Mouse (Mus musculus) midbrain, embryonic 15.5 days (tissue): Measurements from ENCODE around the gene Zbtb20. TPM values are rescaled to one million over a fixed set of nuclear protein-coding genes. Genes with fewer than 3 reads are reported as not detected.

Source experiments
- ATAC-seq: fragments of 200-750 bp; cut with Nextera tagmentation; replicated peaks from 2 replicates; pipeline ENCODE4 v1.8.0; 2017; ENCODE audit warnings: moderate TSS enrichment
- H3K27ac ChIP-seq: fragments of 300-500 bp; sonication (generic); 2 replicates; pipeline ENCODE4 v1.5.1; 2015; ENCODE audit warnings: mild to moderate bottlenecking, inconsistent platforms
- H3K27me3 ChIP-seq: fragments of 300-500 bp; sonication (generic); replicated peaks from 2 replicates; pipeline ENCODE4 v1.6.1; 2015; ENCODE audit warnings: inconsistent platforms
- H3K36me3 ChIP-seq: fragments of 300-500 bp; sonication (generic); replicated peaks from 2 replicates; pipeline ENCODE4 v1.6.1; 2015; ENCODE audit warnings: inconsistent platforms
- H3K4me1 ChIP-seq: fragments of 300-500 bp; sonication (generic); 2 replicates; pipeline ENCODE4 v1.6.1; 2015; ENCODE audit warnings: inconsistent platforms
- H3K4me2 ChIP-seq: fragments of 300-500 bp; sonication (generic); 2 replicates; pipeline ENCODE4 v1.6.1; 2015; ENCODE audit warnings: inconsistent platforms, mild to moderate bottlenecking, moderate library complexity
- H3K4me3 ChIP-seq: fragments of 300-500 bp; sonication (generic); 2 replicates; pipeline ENCODE4 v1.5.1; 2015; ENCODE audit warnings: mild to moderate bottlenecking, inconsistent platforms
- H3K9ac ChIP-seq: fragments of 300-500 bp; sonication (generic); 2 replicates; pipeline ENCODE4 v1.6.1; 2015; ENCODE audit warnings: mild to moderate bottlenecking, inconsistent platforms
- H3K9me3 ChIP-seq: fragments of 300-500 bp; sonication (generic); 2 replicates; pipeline ENCODE4 v1.6.1; 2016; ENCODE audit warnings: inconsistent platforms
- WGBS: fragments of 180-500 bp; shearing (Covaris S2); methylation state at CpG from one replicate; pipeline ENCODE4 v1.1.7; 2015; ENCODE audit warnings: mixed read lengths; 5-methylcytosine and 5-hydroxymethylcytosine counted together
- polyA plus RNA-seq: library from polyadenylated mRNA; unstranded; fragments of >200 nt; fragmentation: Nextera tagmentation; extraction: Ambion mirVana; gene quantifications from 2 replicates; pipeline ENCODE4 v1.2.1, GENCODE M21; 2015

Gene Zbtb20
- polyA plus RNA-seq, 1 experiment from 2014 or later, result 76.5 TPM

- no peaks in the 10 kb centered on the region for H3K9me3 ChIP-seq
- no peaks in the 10 kb centered on the region; the same call in 1 of the 2 replicates for H3K4me1 ChIP-seq
- no peaks in the 10 kb centered on the region for H3K27me3 ChIP-seq
- no peak overlapping the region for H3K9ac ChIP-seq
- H3K4me3 ChIP-seq, result no peak overlapping the region
- peak overlapping the region; percentile 44; the same call in 1 of the 2 replicates for H3K27ac ChIP-seq
- no peak; the same call in 1 of the 2 replicates for ATAC-seq
- no peak overlapping the region for H3K4me2 ChIP-seq
- H3K36me3 ChIP-seq, result no peaks in the 10 kb centered on the region
- 35% methylated on average over 1 of the region's 1 CpGs for WGBS
Measured at GRCm38 (mm10) chr16:43286783-43287383, 411.2 kb downstream of the Zbtb20 start.

- Histone ChIP-seq H3K9me3 (no peaks in the 10 kb centered on the region), H3K27me3 (no peaks in the 10 kb centered on the region), H3K4me3 (no peak overlapping the region), H3K9ac (no peak overlapping the region), H3K27ac (no peak overlapping the region), H3K36me3 (no peaks in the 10 kb centered on the region), H3K4me2 (no peak overlapping the region), H3K4me1 (no peaks in the 10 kb centered on the region; the same call in 1 of the 2 replicates)
- no peak for ATAC-seq
- 80% methylated on average over 3 of the region's 3 CpGs for WGBS
Measured at GRCm38 (mm10) chr16:43291423-43291822, 415.7 kb downstream of the Zbtb20 start.

GRCm38 (mm10) chr16:43297953-43298596, 422.4 kb downstream of the Zbtb20 start:
- ATAC-seq, result no peak
- Histone ChIP-seq H3K27ac (no peak overlapping the region), H3K9ac (no peak overlapping the region), H3K9me3 (no peaks in the 10 kb centered on the region), H3K4me2 (no peak overlapping the region), H3K4me1 (no peaks in the 10 kb centered on the region), H3K27me3 (no peaks in the 10 kb centered on the region), H3K4me3 (no peak overlapping the region), H3K36me3 (no peaks in the 10 kb centered on the region)
- WGBS, result 40% methylated on average over 5 of the region's 5 CpGs

DNA sequence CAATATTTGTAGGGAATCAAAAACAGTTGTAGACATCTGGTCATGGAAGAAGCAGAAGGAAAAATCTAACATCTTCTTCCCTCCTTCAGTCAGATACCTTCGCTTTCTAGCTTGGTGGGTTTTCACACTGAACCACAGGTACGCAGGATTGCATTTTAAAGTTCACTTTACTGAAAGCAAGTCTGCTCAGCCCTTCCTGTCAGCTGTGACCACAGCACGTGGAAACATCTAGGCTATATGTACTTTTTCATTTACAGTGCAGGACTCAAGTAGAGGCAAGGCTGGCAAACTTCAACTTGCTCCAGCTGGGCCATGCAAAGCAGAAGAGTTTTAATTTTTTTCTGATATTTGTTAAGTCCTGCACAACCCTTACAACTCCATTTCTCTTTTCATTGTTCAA, 424.7 kb downstream of the Zbtb20 start:
- Histone ChIP-seq H3K4me1 (no peaks in the 10 kb centered on the region), H3K9me3 (no peaks in the 10 kb centered on the region), H3K36me3 (no peaks in the 10 kb centered on the region), H3K4me3 (no peak overlapping the region), H3K9ac (no peak overlapping the region), H3K27me3 (no peaks in the 10 kb centered on the region), H3K27ac (no peak overlapping the region), H3K4me2 (no peak overlapping the region)
- WGBS, result 87% methylated on average over 3 of the region's 3 CpGs
- no peak for ATAC-seq

DNA sequence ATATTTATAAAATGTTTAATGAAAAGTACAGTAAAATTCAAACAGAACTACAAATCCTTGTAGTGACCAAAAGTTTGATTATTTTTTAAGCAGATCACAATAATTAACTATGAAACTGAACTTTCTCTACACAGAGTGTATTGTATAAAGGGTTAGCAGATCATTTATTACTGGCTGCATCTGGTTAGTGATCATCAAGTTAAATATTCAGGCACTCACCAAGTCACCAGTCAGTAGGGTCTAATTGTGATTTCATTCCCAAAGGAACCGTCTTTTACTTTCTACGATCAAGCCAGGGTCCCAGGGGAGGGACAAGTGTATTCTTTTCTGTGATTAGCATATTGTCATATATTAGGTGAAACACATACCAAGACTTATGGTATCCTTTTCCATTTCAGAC, 426.5 kb downstream of the Zbtb20 start:
- H3K4me2 ChIP-seq, result no peak overlapping the region
- no peaks in the 10 kb centered on the region for H3K9me3 ChIP-seq
- 54% methylated on average over 2 of the region's 2 CpGs for WGBS
- no peaks in the 10 kb centered on the region for H3K4me1 ChIP-seq
- no peak overlapping the region for H3K4me3 ChIP-seq
- ATAC-seq, result no peak
- no peak overlapping the region for H3K27ac ChIP-seq
- H3K9ac ChIP-seq, result no peak overlapping the region
- no peaks in the 10 kb centered on the region for H3K36me3 ChIP-seq
- H3K27me3 ChIP-seq, result no peaks in the 10 kb centered on the region

GRCm38 (mm10) chr16:43303245-43304197, 427.8 kb downstream of the Zbtb20 start:
- Histone ChIP-seq H3K36me3 (no peaks in the 10 kb centered on the region), H3K4me2 (no peak overlapping the region), H3K4me1 (no peaks in the 10 kb centered on the region), H3K4me3 (no peak overlapping the region), H3K9me3 (no peaks in the 10 kb centered on the region), H3K9ac (no peak overlapping the region), H3K27ac (no peak overlapping the region), H3K27me3 (no peaks in the 10 kb centered on the region)
- WGBS, result 83% methylated on average over 9 of the region's 9 CpGs
- no peak for ATAC-seq

DNA sequence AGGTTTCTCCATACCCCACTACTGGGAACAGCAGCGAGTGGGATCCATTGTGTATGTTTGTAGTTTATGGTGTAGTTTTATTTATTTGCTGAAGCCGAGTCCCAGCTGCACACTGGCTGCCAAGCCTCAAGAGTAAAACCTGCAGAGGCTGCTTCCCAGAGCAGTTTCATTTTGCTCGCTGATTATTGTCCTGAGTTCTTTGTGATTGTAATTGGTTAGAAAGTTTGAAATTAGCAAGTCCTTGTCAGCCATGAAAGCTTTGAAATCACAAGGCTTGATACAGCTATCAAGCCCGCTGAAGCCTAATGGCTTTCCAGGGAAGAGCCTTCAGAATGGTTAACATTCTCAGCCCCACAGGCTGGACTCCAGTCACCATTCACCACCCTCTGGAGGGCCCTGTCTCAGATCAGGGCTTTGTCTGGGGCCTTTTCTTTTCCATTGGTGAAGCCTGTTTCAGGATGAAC, 434.3 kb downstream of the Zbtb20 start:
- WGBS, result 9% methylated on average over 4 of the region's 4 CpGs
- Histone ChIP-seq H3K36me3 (no peaks in the 10 kb centered on the region), H3K9me3 (no peaks in the 10 kb centered on the region), H3K4me1 (peaks cover 12% of the 10 kb centered on the region), H3K4me3 (no peak overlapping the region), H3K4me2 (no peak overlapping the region), H3K27me3 (no peaks in the 10 kb centered on the region), H3K27ac (peak overlapping the region; percentile 41), H3K9ac (no peak overlapping the region)
- peak; percentile 65; the same call in 1 of the 2 replicates for ATAC-seq

DNA sequence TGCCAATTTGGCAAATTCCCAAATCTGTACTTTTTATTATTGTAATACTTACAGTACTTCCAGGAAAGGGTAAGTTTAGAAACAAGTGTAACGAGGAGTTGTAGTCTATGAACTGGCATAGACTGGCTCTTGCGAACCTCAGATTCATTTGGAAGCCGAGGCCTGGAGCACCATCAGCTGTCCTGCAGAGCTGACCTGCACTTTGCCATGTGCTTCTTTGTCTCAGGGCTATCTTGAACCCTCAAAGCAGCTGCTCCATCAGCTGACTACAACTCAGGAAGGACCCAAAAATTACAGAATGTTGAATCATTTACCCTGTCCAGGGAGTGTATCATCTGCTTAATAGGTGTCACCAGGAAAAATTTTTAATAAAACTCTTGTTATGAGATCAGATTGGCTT, 448.3 kb downstream of the Zbtb20 start:
- Histone ChIP-seq H3K36me3 (no peaks in the 10 kb centered on the region), H3K9ac (no peak overlapping the region), H3K4me3 (no peak overlapping the region), H3K9me3 (no peaks in the 10 kb centered on the region), H3K4me2 (no peak overlapping the region), H3K27ac (no peak overlapping the region), H3K27me3 (no peaks in the 10 kb centered on the region), H3K4me1 (no peaks in the 10 kb centered on the region)
- WGBS, result 83% methylated on average over 3 of the region's 3 CpGs
- no peak for ATAC-seq

- H3K27ac ChIP-seq, result no peak overlapping the region
- no peaks in the 10 kb centered on the region for H3K27me3 ChIP-seq
- no peak overlapping the region for H3K4me3 ChIP-seq
- no peak overlapping the region for H3K9ac ChIP-seq
- WGBS, result 89% methylated on average over 1 of the region's 1 CpGs
- no peak overlapping the region for H3K4me2 ChIP-seq
- no peak for ATAC-seq
- H3K4me1 ChIP-seq, result no peaks in the 10 kb centered on the region
- H3K9me3 ChIP-seq, result no peaks in the 10 kb centered on the region
- no peaks in the 10 kb centered on the region for H3K36me3 ChIP-seq
Measured at GRCm38 (mm10) chr16:43328221-43328620, 452.5 kb downstream of the Zbtb20 start.

DNA sequence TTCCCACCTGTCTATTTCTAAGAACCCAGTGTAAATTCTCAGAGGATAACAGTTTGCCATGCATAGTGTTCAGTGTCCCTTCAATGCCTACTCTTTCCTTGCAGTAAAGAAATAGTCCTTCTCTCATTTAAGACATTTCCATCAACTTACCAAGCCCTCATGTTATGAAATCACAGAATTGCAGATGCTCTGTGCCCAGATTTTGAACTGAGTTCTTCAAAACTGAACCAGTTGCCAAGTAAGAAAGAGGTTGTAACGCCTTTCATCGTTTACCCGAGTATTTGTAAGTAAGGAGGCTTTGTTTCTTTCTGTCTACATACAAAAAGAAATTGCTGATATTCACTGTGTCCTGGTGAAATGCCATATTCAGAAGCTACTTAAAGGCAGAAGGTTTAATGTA, 454.5 kb downstream of the Zbtb20 start:
- Histone ChIP-seq H3K4me3 (no peak overlapping the region), H3K9me3 (no peaks in the 10 kb centered on the region), H3K9ac (no peak overlapping the region), H3K27me3 (no peaks in the 10 kb centered on the region), H3K27ac (no peak overlapping the region), H3K4me2 (no peak overlapping the region), H3K4me1 (0 out of 2 replicates have a peak, but pooled peaks cover 3% of the 10 kb centered on the region), H3K36me3 (no peaks in the 10 kb centered on the region)
- 89% methylated on average over 3 of the region's 3 CpGs for WGBS
- ATAC-seq, result no peak

GRCm38 (mm10) chr16:43331440-43331839, 455.8 kb downstream of the Zbtb20 start:
- H3K4me3 ChIP-seq, result no peak overlapping the region
- no peaks in the 10 kb centered on the region for H3K27me3 ChIP-seq
- no peak overlapping the region for H3K9ac ChIP-seq
- 92% methylated on average over 3 of the region's 3 CpGs for WGBS
- 0 out of 2 replicates have a peak, but pooled peaks cover 3% of the 10 kb centered on the region for H3K4me1 ChIP-seq
- H3K9me3 ChIP-seq, result no peaks in the 10 kb centered on the region
- no peak for ATAC-seq
- no peak overlapping the region for H3K4me2 ChIP-seq
- no peaks in the 10 kb centered on the region for H3K36me3 ChIP-seq
- H3K27ac ChIP-seq, result no peak overlapping the region

DNA sequence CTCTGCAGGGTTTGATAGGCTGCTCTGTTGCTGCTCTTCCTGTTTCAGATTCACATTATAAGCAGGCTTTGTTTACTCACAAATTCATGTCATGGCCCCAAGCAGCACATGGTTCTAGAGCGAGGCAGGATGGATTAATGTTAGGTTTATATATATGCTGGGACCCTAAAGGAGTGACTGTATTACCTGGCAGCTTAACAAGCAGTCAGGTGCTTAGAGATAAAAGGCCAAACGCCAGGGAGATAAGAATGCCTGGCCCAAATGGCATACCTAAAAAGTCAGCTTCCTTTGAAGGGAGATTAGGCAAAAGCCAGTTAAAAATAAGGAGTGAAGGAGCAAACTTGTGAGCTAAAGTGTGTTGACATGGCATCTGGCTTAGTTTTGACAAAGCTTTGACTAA, 457.1 kb downstream of the Zbtb20 start:
- ATAC-seq, result no peak

More for the DNA sequence above, 457.1 kb downstream of the Zbtb20 start:
- H3K4me1 ChIP-seq, result 0 out of 2 replicates have a peak, but pooled peaks cover 3% of the 10 kb centered on the region
- H3K4me3 ChIP-seq, result no peak overlapping the region
- H3K9ac ChIP-seq, result no peak overlapping the region
- H3K27ac ChIP-seq, result no peak overlapping the region
- no peaks in the 10 kb centered on the region for H3K9me3 ChIP-seq
- no peaks in the 10 kb centered on the region for H3K27me3 ChIP-seq
- no peak overlapping the region for H3K4me2 ChIP-seq
- WGBS, result 58% methylated on average over 2 of the region's 2 CpGs
- H3K36me3 ChIP-seq, result no peaks in the 10 kb centered on the region
